Mouse (Mus musculus): ENCODE data around the gene Rsrc1.
A peak's percentile ranks its signal among the peaks of the same experiment; 100 is the strongest.

Rsrc1 gene

GRCm38 (mm10) chr3:67279781-67280180, 298.6 kb downstream of the Rsrc1 start:
- no peak for DNase-seq (ENCODE audit: low spot score in 2 of 2)

GRCm38 (mm10) chr3:67280247-67280646, 299.1 kb downstream of the Rsrc1 start:
- DNase-seq (ENCODE audit: low spot score in 2 of 2): no peak

GRCm38 (mm10) chr3:67284039-67284438, 302.8 kb downstream of the Rsrc1 start:
- no peak for DNase-seq (ENCODE audit: low spot score in 2 of 2)

DNA sequence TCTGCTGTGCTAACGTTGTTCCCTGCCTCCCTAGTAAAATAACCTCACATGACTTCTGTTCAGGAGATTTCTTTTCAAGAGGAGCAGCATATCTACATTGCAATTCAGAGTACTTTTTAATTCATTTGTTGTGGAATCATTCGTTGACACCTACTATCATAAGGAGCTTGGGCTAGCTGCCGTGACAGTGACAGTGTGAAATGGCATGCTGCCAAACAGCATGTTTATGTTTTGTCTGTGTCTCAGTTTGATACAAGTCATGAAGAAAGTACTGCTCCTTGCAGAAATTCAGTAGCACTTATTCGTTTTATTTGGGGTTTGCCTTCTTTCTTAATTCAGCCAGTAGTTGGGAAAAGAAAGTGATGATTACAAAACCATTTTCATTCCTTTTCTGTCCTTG, 303.7 kb downstream of the Rsrc1 start:
- DNase-seq (ENCODE audit: low spot score in 2 of 2): peak in 1 of 2 experiments; percentile 10

GRCm38 (mm10) chr3:67288664-67289063, 307.5 kb downstream of the Rsrc1 start:
- no peak for DNase-seq (ENCODE audit: low spot score in 2 of 2)

- DNase-seq (ENCODE audit: low spot score in 2 of 2): no peak
Observed at GRCm38 (mm10) chr3:67289482-67289881, 308.3 kb downstream of the Rsrc1 start.

GRCm38 (mm10) chr3:67308725-67309124, 327.5 kb downstream of the Rsrc1 start:
- no peak for DNase-seq (ENCODE audit: low spot score in 2 of 2)

- no peak for DNase-seq (ENCODE audit: low spot score in 2 of 2)
Observed at GRCm38 (mm10) chr3:67309644-67310311, 328.6 kb downstream of the Rsrc1 start.

GRCm38 (mm10) chr3:67311436-67311835, 330.2 kb downstream of the Rsrc1 start:
- DNase-seq (ENCODE audit: low spot score in 2 of 2): no peak

- no peak for DNase-seq (ENCODE audit: low spot score in 2 of 2)
Observed at GRCm38 (mm10) chr3:67322422-67322821, 341.2 kb downstream of the Rsrc1 start.

GRCm38 (mm10) chr3:67339558-67339957, 358.4 kb downstream of the Rsrc1 start:
- DNase-seq (ENCODE audit: low spot score in 2 of 2): no peak

GRCm38 (mm10) chr3:67340921-67341320, 359.7 kb downstream of the Rsrc1 start:
- no peak for DNase-seq (ENCODE audit: low spot score in 2 of 2)

- DNase-seq (ENCODE audit: low spot score in 2 of 2): no peak
Observed at GRCm38 (mm10) chr3:67343004-67343662, 361.9 kb downstream of the Rsrc1 start.

DNA sequence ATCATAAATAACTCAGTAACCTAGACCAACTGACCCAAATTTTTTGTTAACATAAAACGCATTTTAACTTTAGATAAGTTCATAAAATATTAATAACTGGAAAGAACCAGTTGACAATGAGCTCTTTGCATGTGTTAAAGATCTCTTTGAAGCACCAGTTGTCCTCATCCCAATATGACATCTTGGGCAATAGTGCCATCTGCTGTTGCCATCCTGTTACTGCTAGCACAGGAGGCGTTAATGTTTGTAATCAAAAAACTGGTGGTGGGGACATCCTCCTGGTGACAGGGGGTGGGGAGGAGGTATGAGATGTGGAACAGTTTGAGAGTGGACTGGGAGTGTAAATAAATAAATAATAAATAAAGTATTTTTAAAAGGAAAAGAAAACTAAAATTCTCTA, 363.4 kb downstream of the Rsrc1 start:
- peak; percentile 48 to 52 for DNase-seq (ENCODE audit: low spot score in 2 of 2)

DNA sequence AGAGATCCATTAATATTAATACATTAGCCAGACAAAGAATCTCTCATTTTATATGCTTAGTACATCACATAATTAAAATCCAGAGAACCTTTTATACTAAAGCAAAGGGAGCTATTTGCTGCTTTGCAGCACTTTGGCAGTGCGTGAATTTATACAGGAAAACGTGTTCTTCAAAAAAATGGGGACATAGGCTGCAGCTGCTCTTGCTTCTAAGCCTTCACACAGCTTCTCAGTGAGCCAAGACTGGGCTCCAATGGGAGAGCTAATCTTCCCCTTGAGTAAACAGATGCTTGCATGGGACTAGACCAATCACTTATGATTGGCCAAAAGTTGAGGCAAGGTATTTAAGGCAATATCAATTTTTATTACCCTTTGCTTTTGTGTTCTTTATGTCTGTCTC, 365.5 kb downstream of the Rsrc1 start:
- DNase-seq (ENCODE audit: low spot score in 2 of 2): no peak

DNA sequence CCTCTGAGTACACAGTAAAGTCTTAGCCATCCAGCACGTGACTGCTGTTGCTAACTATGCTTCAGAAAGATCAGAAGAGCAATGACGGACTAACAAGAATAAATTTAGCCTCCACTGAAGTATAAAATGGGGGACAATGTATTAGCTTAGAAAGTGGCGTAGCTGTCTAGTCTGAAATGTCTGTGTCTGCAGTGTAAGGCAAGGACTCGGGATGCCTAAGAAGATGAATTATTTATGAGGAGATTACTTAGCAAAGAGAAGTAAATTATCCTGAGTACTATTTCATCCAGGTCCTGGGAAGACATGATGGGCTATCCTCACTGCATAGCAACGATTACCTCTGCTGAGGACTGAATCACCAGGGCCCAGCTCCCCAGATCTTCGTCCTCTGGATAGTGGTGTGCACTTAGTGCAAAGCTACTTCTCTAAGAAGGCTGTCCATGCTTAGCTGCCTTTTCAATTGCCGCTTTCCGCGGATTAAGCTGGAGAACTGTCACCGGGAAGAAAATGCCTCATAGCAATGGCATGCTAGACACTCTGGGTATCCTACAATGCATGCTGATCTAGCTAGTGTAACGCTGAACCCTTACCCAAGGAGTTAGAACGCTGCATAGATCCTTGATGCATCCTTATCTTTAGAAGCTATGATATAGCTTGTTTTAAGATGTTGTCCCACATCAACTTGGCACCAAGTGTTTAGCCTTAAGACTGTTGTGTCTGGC, 370.4 kb downstream of the Rsrc1 start:
- DNase-seq (ENCODE audit: low spot score in 2 of 2): no peak

DNA sequence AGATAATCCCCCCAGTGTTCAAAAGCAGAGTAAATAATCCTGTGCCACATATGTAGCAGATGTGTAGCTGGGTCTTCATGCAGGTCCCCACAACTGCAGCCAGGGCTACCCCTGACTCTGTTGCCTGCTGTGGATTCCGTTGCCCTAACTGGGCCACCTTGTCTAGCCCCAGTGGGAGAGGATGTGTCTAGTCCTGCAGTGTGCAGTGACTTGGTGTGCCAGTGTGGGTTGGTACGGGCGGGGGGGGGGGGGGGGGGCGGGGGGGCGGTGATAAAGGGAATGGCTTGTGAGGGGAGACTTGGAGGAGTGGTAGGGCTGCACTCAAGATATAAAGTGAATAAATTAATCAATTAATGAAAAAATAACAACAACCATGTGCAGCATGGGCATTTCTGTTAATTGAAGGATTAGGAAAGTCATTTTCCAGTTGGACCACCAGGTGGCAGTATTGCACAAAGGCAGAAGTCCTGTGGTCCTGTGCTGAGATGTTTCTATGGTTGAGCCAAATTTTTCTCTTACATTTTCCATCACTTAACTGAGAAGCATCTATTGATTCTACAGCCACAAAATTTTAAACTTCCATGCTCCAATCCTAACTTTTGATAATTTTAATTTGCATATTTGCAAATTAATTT, 371.1 kb downstream of the Rsrc1 start:
- DNase-seq (ENCODE audit: low spot score in 2 of 2): peak in 1 of 2 experiments; percentile 43

GRCm38 (mm10) chr3:67352763-67353149, 371.6 kb downstream of the Rsrc1 start:
- no peak for DNase-seq (ENCODE audit: low spot score in 2 of 2)

DNA sequence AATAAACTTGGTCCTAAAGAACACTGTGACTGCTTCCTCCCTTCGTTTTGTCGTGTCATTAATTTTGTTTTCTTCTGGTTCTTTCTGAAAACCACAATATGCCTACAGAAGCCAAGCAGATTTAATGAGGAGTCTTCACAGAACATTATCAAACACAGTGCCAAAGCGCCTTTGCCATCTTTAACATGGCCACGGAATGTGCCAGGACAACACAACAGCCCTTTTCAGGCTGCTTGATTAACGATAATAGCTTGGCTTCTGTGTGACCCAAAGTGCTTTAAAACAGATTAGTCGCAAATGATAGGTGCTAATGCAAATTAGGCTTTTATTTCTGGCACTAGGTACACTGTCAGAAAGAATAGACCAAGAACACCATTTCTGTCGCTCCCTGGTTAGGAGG, 377.2 kb downstream of the Rsrc1 start:
- DNase-seq (ENCODE audit: low spot score in 2 of 2): no peak

GRCm38 (mm10) chr3:67366087-67366892, 385.1 kb downstream of the Rsrc1 start:
- DNase-seq (ENCODE audit: low spot score in 2 of 2): no peak

- no peak for DNase-seq (ENCODE audit: low spot score in 2 of 2)
Observed at GRCm38 (mm10) chr3:67367481-67367880, 386.3 kb downstream of the Rsrc1 start.

All from frontal cortex, postnatal 36 days (tissue).